Mouse (Mus musculus): ENCODE measurements around the gene Nfs1.
"Not testable (repeated sequence)": the region's sequence is repeated elsewhere in the genome, so short reads cannot be mapped to it uniquely, and the experiment has no call there.

Nfs1 gene

DNA sequence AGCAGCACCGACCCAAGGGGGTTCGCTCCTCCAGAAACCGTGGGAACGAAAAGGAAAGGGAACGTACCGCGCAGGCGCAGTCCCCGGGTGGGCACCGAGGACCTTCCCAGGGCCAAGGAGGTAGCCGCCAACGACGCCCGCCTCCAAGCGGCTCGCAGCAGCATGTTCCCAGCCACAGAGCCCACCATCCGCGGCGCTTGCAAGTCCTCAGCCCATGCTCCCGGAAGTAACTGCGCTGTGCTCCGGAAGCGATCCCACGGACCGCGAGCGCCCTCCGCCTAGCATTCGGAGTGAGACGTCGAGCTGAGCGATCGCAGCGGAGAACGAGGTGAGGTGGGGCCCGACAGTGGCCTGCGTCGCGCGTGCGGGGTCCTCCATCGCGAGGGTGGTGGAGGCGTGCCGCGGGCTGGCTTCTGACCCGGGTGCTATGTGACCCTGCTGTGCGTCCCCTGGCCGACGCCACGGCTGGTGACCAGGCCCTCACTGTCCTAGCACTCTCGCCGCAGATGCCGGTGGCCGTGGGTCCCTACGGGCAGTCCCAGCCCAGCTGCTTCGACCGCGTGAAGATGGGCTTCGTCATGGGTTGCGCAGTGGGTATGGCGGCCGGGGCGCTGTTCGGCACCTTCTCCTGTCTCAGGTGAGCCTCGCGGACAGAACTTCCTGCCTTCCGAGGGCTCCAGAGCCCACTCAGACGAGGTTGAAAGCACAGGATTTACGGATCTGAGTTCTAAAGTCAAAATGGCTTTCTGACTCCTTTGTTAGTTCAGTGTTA, at the start of gene Nfs1, which contains the start of gene Romo1:
TSS of gene Nfs1 (minus strand) at position 234 of the 772 bp plus-strand sequence.
TSS of gene Romo1 (plus strand) at position 87 of the 772 bp plus-strand sequence.
- peak; percentile 96 for DNase-seq (ENCODE audit: low read depth, low spot score)

DNA sequence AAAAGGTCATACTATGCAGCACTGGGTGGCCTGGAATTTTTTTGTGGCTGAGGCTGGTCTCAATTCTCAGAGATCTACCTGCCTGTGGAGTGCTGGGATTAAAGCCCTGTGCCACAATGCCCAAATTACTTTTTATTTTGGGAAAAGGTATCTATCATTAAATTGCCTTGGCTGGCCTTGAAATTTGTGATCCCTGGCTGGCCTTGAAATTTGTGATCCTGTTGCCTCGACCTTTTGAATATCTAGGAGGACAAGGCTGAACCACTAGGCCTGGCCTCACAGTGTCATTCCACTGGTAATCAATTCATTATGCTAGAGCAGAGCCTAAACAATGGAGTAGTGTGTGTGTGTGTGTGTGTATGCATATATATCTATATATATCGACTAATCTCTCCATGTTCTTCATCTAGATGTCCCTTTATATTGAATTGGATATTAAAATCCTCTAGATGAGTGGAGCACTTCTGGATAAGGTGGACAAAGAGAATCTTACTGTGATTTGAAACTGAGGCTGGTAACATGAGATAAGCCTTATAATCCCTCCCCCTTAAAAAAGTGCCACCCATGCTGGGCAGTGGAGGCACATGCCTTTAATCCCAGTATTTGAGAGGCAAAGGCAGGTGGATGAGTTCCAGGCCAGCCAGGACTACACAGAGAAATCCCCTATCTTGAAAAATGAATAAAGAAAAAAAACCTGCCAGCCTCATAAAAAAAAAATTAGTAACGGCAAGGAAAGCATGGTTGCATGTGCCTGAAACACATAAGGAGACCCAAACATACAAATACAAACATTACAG, 49.3 kb upstream of the Nfs1 start:
- no peak for DNase-seq (ENCODE audit: low read depth, low spot score)

DNA sequence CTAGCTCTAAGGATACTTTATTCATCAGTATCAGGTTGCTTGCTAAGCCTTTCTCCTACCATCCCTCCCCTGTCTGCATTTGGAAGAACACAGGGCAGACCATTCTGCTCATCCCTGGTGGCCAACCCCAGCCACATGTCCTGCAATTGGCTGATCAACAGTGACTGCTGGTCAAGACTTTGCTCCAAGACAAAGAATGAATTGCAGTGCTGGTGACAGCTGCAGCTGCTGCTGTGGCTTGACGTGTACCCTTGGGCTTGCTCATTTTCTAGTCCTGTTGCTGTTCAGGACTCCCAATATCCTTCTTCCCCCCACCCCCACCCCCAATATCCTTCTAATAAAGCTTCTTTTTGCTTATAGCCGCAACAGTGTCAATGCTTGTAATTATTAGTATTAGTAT, 48.1 kb upstream of the Nfs1 start:
- DNase-seq (ENCODE audit: low read depth, low spot score) = no peak

DNA sequence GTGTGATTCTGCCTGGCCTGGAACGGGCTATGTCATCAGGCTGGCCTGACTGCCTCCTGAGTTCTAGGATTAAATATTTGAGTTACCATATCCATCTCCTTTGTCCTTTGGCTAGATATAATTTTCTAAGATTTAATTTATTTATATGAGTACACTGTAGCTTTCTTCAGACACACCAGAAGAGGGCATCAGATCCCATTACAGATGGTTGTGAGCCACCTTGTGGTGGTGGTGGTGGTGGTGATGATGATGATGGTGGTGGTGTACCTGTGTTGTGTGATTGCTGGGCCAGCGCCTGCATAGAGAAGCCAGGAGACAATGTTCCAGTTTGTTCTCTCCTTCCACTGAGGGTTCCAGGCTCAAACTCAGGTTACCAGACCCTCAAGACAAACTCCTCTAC, 47.6 kb upstream of the Nfs1 start:
- no peak for DNase-seq (ENCODE audit: low read depth, low spot score)

DNA sequence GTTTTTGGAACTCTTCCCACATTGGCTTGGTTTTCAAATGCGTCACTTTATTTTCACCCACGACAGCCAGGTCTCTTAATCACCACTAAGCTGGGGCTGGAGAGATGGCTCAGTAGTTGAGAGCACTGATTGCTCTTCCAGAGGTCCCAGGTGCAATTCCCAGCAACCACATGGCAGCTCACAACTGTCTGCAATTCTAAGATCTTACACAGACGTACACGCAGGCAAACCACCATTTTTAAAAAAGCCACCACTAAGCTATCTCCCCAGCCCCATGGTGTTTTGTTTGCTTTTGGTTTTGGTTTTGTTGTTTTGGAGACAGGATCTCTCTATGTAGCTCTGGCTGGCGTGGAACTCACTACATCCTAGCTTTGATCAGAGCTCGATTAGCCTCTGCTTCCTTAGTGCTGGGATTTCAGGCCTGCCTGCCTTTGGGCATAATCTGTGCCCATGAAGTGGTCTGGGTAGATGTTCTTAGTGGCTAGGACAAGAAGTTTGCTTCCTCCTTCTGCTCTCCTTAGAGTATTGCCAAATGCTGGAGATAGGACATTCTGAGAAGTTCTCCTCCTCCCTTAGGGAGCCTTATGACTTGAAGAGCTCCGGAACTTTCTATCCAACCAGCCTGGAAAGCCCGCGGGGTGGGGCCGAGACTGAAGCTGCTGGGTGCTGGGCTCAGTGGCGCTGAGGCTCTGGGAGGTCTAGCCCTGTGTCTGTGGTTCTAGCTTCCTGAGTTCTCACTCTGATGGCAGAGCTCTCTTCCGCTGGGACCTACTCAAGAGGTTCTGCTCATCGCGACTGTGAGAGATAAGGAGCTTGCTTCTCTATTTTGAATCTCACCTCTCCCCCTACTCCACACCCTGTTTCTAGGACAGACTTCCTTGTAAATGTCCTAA, 46.3 kb upstream of the Nfs1 start:
- DNase-seq (ENCODE audit: low read depth, low spot score) = no peak

DNA sequence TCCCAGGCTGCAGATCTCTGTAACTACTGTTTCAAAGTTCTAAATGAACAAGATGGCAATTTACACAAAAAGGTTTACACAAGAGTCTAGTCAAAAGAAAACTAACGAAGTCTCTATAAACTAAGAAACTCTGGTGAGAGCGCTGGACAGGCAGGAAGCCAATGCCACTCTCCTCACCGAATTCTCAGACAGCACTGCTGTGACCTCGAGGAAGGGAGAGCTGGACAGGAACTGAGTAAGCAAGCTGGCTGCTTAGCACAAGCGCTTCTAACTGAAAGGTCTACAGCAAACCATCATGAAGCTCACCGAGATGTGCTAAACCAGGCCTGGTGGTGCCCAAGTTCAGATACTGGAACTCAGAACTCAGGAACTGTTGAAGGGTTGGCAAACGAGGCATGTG, 45.3 kb upstream of the Nfs1 start:
- not testable (repeated sequence) for DNase-seq (ENCODE audit: low read depth, low spot score)

DNA sequence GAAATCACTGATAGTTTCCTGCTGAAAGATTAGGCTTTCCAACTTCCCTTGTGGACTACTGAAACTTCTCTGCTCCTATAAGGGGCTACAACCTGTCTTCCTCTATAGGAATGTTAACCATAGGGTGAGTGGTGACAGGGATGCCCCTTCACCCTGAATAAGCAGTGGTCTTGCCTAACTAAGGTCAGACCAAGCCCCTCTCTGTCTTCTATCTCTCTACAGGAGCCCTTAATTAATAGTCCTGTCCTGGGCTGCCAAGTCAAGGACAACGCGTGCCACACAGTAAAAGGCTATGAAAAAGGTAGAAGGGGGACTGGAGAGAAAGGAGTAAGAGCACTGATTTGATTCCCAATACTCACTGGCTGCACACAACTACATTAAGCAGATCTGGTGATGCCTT, 37.6 kb upstream of the Nfs1 start:
- no peak for DNase-seq (ENCODE audit: low read depth, low spot score)

DNA sequence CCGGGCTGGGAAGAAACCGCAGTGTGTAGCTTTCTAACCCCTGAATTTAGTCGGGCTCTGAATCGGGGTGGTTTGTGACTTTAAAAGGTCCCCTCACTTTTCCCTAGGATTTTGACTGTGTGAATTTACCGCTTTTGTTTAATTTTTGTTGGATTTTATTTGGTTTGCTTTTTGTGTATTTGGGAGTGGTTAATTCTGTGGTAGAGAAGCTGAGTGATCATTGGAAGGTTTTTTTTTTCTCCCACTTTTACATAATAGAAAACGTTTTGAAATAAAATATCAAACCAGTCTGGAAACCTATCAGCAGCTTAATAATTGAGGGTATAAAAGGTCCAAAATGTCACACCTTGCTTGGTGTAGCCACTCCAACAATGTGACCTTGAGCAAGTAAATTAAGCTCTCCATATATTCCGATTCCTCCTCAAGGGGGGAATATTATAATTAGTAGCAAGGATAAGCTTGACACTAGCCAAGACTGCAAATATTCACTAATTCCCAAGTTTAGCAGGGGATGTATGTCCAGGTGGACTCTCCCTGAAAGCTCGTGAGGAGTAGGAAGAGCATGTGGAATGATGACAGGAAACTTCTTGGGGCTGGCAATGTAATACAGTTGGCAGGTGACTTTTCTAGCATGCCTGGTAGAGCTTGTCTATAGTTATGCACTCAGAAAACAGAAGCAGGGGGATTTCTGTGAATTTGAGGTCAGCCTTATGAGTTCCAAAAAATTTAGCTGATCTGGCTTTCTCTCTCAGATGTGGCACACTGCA, 37.0 kb upstream of the Nfs1 start:
- no peak for DNase-seq (ENCODE audit: low read depth, low spot score)

DNA sequence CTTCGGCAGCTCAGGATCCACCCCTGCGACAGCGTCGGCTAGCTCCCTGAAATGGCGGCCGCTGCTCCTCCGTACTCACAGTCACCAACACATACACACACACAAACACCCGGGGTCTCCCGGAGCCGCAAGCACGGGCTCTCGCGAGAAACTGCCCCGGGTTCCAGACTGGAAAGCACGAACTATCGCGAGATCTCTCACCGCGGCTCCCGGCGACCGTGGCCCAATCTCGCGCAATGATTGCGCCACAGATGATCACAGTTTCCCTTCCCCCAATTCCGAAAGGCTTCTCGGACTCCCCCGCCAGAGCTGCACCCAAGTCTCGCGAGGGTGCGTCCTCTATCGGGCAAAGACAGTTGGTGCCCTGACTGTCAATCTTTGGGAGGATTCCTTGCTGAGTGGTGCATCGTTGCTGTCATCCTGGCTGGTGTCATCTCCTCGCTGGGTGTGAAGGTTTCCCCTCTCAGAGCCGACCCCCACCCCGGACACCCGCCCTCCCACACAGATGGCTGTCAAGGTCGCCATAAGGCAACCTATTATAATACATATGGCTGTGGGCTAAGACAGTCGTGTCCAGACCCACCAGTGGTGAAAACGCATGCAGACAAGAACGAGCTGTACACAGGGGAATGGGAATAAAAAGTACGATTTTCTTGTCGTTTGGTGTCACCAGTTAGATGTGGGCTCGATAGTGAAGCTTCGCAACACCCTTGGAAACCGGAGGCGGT, 36.3 kb upstream of the Nfs1 start, which contains the start of gene Rbm39:
TSS of gene Rbm39 (minus strand) at position 145 of the 728 bp plus-strand sequence.
- peak; percentile 100 for DNase-seq (ENCODE audit: low read depth, low spot score)

DNA sequence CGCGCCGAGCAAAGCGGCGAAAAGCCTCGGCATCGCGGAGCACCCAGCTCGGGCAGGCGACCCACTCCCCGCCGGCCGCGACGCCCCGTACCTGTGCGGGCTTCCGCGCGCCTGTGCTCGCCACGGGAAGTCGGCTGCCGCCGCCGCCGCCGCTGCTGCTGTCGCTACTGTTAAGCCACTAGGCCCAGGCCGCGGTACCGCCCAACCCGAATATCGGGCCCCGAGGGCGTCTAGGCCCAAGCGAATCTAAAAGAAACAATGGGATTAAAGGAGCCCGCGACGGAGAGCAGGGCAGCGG, 35.8 kb upstream of the Nfs1 start:
- no peak for DNase-seq (ENCODE audit: low read depth, low spot score)

DNA sequence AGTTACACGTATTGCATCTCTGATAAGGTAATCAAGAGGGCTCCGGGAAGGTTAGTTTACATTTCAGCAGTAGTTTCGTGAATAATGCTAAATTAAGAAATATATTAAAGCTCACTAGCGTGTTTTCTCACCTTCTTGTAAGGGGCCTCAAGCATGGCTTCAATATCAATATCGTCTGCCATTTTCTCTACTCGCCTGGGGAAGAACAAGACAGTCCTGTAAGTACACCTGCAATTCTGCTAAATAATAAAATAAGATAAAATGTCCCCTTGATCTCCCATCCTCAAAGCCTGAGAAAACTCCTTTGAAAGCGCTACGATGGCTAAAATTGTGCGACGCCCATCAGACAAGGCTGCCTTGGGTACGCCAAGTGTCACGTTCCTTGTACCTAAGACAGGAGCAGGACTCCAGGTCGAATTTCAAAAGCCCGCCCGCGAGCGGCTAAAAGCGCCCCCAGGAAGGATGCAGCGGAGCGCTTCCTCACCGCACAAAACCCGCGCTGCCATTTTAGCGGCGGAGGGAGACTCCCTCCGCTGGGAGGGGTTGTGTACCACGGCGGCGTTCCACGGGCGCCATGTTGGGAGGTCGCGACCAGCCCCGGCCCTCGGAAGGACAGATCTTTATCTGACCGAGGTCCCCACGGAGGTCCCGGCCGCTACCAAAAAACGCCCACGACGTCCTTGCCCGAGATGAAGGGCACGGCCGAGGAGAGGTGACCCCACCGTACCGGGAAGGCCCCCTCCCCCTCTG, 35.2 kb upstream of the Nfs1 start:
- DNase-seq (ENCODE audit: low read depth, low spot score) = peak; percentile 86

DNA sequence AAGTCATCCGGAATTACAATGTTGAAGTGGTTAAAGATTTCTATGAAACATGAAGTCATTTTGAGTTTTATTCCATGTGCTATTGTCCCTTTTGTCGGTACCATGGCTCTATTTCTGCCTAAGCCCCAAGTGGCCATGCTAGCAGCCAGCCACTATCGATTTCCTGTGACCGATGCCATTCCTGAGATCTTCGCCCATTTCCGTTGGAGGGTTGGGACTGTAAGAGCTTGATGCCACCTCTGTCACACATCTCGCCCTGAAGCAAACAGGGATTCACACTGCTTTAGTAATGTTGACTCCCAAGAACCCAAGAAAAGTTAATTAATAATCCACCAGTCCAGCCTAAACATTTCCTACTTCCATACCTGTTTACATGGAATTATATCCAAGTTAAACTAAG, 33.7 kb upstream of the Nfs1 start:
- peak; percentile 72 for DNase-seq (ENCODE audit: low read depth, low spot score)

DNA sequence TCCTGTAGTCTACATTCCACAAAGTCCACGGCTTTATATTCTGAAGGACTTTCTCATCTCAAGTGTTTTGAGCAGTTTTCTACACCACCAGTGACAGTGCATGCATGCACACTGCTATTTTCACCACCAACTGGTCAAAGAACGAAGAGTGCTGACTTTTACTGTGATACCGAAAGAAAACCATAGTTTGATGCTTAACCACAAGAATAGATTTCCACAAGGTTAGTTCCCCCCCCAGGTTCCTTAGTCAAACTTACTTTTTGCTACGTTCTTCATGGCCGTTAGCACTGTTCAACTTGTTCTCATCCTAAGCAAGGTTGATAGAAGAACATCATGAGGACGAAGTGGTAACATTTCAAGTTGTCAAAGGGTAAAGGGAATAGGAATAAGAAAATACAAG, 33.1 kb upstream of the Nfs1 start:
- no peak for DNase-seq (ENCODE audit: low read depth, low spot score)

DNA sequence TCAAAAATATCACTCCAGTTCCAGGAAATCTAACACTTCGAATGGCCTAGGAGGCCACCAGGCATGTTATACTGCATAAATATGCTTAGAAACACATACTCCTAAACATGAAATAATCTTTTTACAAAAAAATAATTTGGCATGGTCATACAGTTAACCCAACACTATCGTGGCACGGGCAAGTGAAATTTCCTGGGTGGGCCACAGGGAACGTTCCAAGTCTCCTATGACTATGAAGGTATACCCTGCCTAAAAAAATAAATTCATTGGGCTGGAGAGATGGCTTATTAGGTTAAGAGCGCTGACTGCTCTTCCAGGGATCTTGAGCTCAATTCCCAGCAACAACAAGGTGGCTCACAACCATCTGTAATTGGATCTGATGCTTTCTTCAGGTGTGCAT, 22.6 kb upstream of the Nfs1 start:
- no peak for DNase-seq (ENCODE audit: low read depth, low spot score)

DNA sequence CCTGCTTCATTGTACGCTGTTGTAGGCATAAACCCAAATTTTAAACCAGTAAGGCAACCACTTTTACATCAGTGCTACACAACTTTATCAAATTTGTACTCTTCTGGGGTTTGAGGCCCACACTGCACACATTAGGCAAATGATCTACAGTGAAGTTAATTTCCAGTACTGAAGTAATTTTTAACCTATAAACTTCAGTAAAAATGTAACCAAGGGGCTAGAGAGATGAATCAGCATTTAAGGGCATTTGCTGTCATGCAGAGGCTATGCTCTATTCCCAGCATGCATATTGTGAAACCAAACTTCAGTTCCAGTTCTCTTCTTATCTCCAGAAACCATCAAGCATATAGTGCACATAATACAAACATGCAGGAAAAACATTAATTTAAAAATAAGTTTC, 21.5 kb upstream of the Nfs1 start:
- no peak for DNase-seq (ENCODE audit: low read depth, low spot score)

DNA sequence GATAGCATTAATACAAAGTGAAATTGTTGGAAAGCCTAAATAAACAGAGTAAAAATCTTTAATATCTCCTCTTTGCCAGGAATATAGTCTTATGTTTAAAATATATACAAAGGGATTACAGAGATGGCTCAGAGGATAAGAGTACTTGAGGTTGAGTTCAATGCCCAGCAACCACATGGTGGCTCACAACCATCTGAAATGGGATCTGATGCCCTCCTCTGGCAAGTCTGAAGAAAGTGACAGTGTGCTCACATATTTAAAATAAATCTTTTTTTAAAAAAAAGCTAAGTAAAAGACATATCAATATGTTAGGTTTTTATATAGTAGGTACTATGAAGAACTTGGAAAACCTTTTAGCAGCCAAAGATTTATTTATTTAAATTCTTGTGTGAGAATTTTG, 7.6 kb upstream of the Nfs1 start:
- no peak for DNase-seq (ENCODE audit: low read depth, low spot score)

DNA sequence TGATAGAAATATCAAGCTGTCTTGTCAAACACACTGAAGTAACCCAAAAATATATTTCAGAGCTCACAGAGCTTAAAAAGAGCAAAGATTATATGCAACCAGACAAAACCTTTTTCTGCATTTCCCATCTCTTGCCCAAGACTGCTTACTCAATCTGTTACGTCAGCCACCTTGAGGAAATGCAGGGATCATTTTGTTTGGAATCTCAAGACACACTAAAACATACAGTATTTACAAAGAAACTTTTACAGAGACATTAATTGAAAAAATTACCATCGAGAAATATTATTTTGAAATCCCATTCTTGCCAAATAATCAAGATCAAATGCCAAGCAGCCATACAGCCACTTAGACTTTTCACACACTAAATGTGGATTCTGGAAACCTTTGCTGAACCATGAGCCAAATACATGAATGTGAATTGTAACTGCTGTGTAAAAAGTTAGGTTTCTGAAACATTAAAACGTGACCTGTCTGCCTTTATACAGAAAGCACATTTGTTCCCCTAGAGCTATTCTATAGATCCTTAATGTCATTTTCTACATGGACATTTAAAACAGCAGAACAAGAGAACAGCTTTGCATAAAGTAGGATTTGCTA, 3.4 kb upstream of the Nfs1 start:
- no peak for DNase-seq (ENCODE audit: low read depth, low spot score)

DNA sequence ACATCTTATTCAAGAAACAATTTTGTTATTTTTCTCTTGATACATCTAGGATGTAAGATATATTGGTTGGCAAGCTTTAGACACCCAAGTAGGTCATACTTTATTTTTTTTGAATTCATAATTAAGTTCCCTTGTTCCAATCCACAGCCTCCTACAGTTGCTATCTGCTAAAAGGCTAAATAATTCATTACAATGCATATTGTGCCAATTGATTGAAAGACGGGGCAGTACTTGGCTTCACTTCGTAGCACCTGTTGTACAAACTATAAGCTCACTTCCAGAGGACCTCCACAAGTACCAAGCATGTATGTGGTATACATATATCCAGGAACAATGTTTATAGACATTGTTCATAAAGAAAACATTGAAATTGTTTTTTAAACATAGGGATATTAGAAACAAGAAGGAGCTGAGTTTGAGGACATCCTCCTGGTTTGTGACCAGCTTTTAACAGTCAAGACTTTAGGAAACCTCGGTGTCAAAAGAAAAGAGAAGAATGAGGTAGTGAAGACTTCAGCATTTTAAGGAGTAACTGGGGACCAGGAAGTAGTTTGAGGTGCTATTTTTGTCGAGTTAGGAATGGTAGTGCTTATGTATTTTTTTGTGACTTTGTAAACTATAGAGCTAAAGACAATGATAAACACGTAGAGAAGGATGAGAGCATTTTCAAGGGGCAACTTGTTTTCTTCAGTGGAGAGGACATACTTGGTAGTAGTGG, 2.4 kb upstream of the Nfs1 start:
- DNase-seq (ENCODE audit: low read depth, low spot score) = no peak
